Mouse (Mus musculus) hindbrain, embryonic 12.5 days (tissue): ENCODE results near the gene Itga6. TPM values are rescaled to one million over a fixed set of nuclear protein-coding genes. Genes with fewer than 3 reads are reported as not detected.

Experiments
- ATAC-seq: fragments of 200-750 bp; cut with Nextera tagmentation; 2 replicates; pipeline ENCODE4 v1.8.0; 2017; ENCODE audit warnings: moderate TSS enrichment; ENCODE audit not compliant: low FRiP score
- H3K27ac ChIP-seq: fragments of 300-500 bp; sonication (generic); 2 replicates; pipeline ENCODE4 v1.5.1; 2016; ENCODE audit warnings: mild to moderate bottlenecking
- H3K27me3 ChIP-seq: fragments of 300-500 bp; sonication (generic); 2 replicates; pipeline ENCODE4 v1.6.1; 2016; ENCODE audit warnings: mild to moderate bottlenecking
- H3K36me3 ChIP-seq: fragments of 300-500 bp; sonication (generic); 2 replicates; pipeline ENCODE4 v1.6.1; 2016; ENCODE audit warnings: mild to moderate bottlenecking
- H3K4me1 ChIP-seq: fragments of 300-500 bp; sonication (generic); 2 replicates; pipeline ENCODE4 v1.6.1; 2016
- H3K4me2 ChIP-seq: fragments of 300-500 bp; sonication (generic); replicated peaks from 2 replicates; pipeline ENCODE4 v1.6.1; 2016; ENCODE audit warnings: mild to moderate bottlenecking
- H3K4me3 ChIP-seq: fragments of 300-500 bp; sonication (generic); 2 replicates; pipeline ENCODE4 v1.5.1; 2016; ENCODE audit warnings: mild to moderate bottlenecking
- H3K9ac ChIP-seq: fragments of 300-500 bp; sonication (generic); 2 replicates; pipeline ENCODE4 v1.6.1; 2016; ENCODE audit warnings: mild to moderate bottlenecking, moderate library complexity
- H3K9me3 ChIP-seq: fragments of 300-500 bp; sonication (generic); replicated peaks from 2 replicates; pipeline ENCODE4 v1.6.1; 2016; ENCODE audit warnings: mild to moderate bottlenecking
- WGBS: fragments of 180-500 bp; shearing (Covaris S2); methylation state at CpG from one replicate; pipeline ENCODE4 v1.1.7; 2016; 5-methylcytosine and 5-hydroxymethylcytosine counted together
- polyA plus RNA-seq: library from polyadenylated mRNA; unstranded; fragments of >200 nt; fragmentation: Nextera tagmentation; extraction: Ambion mirVana; gene quantifications from 2 replicates; pipeline ENCODE4 v1.2.1, GENCODE M21; 2016

Itga6 gene
- polyA plus RNA-seq, 1 experiment from 2014 or later, result 34.6 TPM

DNA sequence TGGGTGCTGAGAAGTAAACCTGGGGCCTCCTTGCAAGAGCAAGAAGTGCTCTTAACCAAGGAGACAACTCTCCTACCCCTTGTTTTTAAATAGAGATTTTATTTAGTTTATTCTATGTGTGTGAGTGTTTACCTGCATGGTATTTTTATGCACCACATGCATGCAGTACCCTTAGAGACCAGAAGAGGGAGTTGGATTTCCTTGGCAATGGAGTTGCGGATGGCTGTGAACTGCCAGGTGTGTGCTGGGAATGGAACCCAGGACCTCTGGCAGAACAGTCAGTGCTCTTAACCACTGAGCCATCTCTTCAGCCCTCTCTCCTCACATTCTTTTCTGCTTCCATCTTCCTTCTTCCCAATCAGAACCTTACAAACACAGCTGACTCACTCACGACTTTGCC, 9.2 kb upstream of the Itga6 start:
- Histone ChIP-seq H3K27ac (no peak overlapping the region), H3K9me3 (no peaks in the 10 kb centered on the region; the same call in 1 of the 2 replicates), H3K9ac (no peak overlapping the region), H3K36me3 (no peaks in the 10 kb centered on the region), H3K4me3 (no peak overlapping the region), H3K27me3 (no peaks in the 10 kb centered on the region), H3K4me1 (peaks cover 2% of the 10 kb centered on the region; the same call in 1 of the 2 replicates), H3K4me2 (no peak overlapping the region)
- ATAC-seq, result no peak
- 87% methylated on average over 2 of the region's 2 CpGs for WGBS

DNA sequence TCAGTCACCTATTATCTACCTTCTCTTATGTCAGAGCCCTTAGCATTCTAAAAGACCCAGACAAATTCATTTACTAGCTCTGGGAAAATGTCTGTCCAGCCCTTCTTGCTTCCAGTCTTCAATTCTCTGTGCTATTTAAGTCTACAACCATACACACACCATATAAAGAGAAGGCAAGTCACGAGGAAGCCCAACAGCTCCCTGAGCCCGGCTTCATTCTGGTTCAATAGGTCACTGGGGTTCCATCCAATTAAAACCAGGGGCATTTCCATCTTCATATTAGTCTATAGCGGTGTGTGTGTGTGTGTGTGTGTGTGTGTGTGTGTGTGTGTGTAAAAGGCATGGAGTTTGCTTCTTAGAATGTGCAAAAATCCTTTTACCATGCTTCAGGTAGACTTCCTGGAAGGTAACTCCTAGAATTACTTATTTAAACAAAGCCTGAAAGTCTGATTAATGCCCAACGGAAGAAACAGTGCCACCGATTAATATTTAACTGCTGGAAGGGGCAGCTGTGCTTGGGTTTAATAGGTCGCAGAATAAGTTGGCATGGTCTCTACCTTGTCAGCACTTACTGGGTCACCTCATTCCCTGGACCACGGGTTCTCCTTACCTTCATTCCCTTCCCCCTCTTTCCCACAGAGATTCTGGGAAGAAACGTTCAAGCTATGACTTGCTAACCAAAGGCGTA, 6.1 kb upstream of the Itga6 start:
- no peaks in the 10 kb centered on the region; the same call in 1 of the 2 replicates for H3K9me3 ChIP-seq
- no peak overlapping the region for H3K9ac ChIP-seq
- H3K36me3 ChIP-seq, result no peaks in the 10 kb centered on the region
- 70% methylated on average over 9 of the region's 9 CpGs for WGBS
- H3K4me3 ChIP-seq, result no peak overlapping the region
- no peak overlapping the region for H3K27ac ChIP-seq
- H3K4me1 ChIP-seq, result peaks cover 4% of the 10 kb centered on the region
- ATAC-seq, result no peak
- H3K4me2 ChIP-seq, result no peak overlapping the region
- no peaks in the 10 kb centered on the region for H3K27me3 ChIP-seq

GRCm38 (mm10) chr2:71742557-71742956, 2.9 kb upstream of the Itga6 start:
- Histone ChIP-seq H3K27me3 (no peaks in the 10 kb centered on the region), H3K27ac (no peak overlapping the region), H3K9me3 (no peaks in the 10 kb centered on the region), H3K9ac (no peak overlapping the region), H3K4me1 (peaks cover 20% of the 10 kb centered on the region), H3K4me2 (no peak overlapping the region), H3K36me3 (no peaks in the 10 kb centered on the region), H3K4me3 (no peak overlapping the region)
- ATAC-seq, result no peak
- WGBS, result 79% methylated on average over 4 of the region's 4 CpGs

DNA sequence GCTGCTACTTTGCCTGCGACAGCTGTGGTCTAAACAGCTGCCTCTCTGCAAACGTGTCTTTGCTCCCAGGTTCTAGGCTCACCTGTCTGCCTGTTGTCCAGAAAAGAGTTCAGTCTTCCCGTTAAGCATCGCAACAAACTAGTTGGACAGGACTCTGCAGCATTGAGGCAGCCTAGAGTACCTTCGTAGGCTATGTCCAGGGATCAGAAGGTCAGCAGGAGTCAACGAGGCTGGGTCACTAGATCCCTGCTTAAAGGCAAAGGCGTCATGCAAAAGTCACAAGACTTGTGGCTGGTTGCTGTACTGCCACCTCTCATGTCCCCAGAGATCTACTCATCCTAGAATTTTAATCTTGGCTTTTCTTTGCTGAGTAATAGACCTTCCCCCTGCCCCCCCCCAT, 2.0 kb upstream of the Itga6 start:
- no peak for ATAC-seq
- WGBS, result 54% methylated on average over 7 of the region's 7 CpGs
- H3K4me3 ChIP-seq, result no peak overlapping the region
- H3K9ac ChIP-seq, result no peak overlapping the region
- H3K36me3 ChIP-seq, result no peaks in the 10 kb centered on the region
- H3K4me2 ChIP-seq, result no peak overlapping the region
- no peaks in the 10 kb centered on the region for H3K9me3 ChIP-seq
- peaks cover 20% of the 10 kb centered on the region for H3K4me1 ChIP-seq
- H3K27me3 ChIP-seq, result no peaks in the 10 kb centered on the region
- no peak overlapping the region for H3K27ac ChIP-seq

- no peak for ATAC-seq
- no peak overlapping the region for H3K9ac ChIP-seq
- H3K4me1 ChIP-seq, result peaks cover 20% of the 10 kb centered on the region
- no peak overlapping the region for H3K27ac ChIP-seq
- H3K4me3 ChIP-seq, result no peak overlapping the region
- 8% methylated on average over 9 of the region's 9 CpGs for WGBS
- no peaks in the 10 kb centered on the region for H3K36me3 ChIP-seq
- H3K9me3 ChIP-seq, result no peaks in the 10 kb centered on the region
- no peaks in the 10 kb centered on the region for H3K27me3 ChIP-seq
- H3K4me2 ChIP-seq, result no peak overlapping the region
Measured at GRCm38 (mm10) chr2:71744320-71744719, 1.1 kb upstream of the Itga6 start.

GRCm38 (mm10) chr2:71744861-71745507, 432 bp upstream of the Itga6 start:
- no peaks in the 10 kb centered on the region for H3K36me3 ChIP-seq
- no peaks in the 10 kb centered on the region for H3K27me3 ChIP-seq
- no peaks in the 10 kb centered on the region for H3K9me3 ChIP-seq
- no peak overlapping the region; the same call in 1 of the 2 replicates for H3K9ac ChIP-seq
- H3K27ac ChIP-seq, result peak overlapping the region; percentile 3; the same call in 1 of the 2 replicates
- H3K4me2 ChIP-seq, result peak overlapping the region; percentile 23
- H3K4me3 ChIP-seq, result no peak overlapping the region
- H3K4me1 ChIP-seq, result peaks cover 27% of the 10 kb centered on the region
- WGBS, result 5% methylated on average over 11 of the region's 11 CpGs
- ATAC-seq, result peak; percentile 40; the same call in 1 of the 2 replicates

GRCm38 (mm10) chr2:71748451-71748850, 3.0 kb downstream of the Itga6 start:
- ATAC-seq, result no peak
- H3K4me1 ChIP-seq, result peaks cover 30% of the 10 kb centered on the region
- no peaks in the 10 kb centered on the region for H3K27me3 ChIP-seq
- 88% methylated on average over 5 of the region's 5 CpGs for WGBS
- no peak overlapping the region for H3K27ac ChIP-seq
- no peaks in the 10 kb centered on the region for H3K36me3 ChIP-seq
- H3K4me2 ChIP-seq, result no peak overlapping the region
- no peak overlapping the region for H3K9ac ChIP-seq
- H3K9me3 ChIP-seq, result no peaks in the 10 kb centered on the region
- no peak overlapping the region for H3K4me3 ChIP-seq

DNA sequence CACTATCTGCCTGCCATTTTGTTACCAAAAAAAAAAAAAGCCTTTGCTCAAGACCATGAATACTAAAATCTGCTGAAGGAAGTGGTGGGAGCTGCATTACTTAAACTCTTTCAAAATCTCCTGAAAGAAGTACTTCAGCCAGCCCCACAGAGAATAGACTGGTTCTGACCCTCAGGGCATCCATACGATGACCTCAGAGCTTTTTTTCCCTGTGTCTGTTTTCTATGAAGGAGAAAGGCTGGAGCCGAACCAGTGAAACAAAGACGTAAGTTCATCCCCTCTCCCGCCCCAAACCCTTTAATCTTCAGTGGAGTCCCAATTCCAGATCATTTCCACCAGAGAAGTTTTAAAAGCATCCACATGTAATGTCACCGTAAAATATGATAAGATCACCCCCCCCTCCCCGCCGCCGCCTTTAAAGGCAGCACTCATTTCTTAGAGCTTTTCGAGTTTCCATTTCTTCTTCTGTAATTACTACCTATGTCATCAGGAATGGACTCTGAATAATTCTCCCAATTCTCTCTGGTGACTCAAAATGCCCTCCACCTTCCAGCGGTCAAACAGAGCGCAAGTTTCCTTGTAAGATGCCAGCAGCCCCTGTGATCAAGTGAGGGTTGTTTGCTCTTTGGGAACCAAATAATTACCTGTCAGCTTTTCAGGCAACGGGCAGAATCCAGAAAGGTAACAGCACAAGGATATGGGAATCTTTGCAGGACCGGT, 4.1 kb downstream of the Itga6 start:
- Histone ChIP-seq H3K4me3 (peak overlapping the region; percentile 1; the same call in 1 of the 2 replicates), H3K27ac (peak overlapping the region; percentile 57; the same call in 1 of the 2 replicates), H3K36me3 (no peaks in the 10 kb centered on the region), H3K9ac (no peak overlapping the region), H3K27me3 (no peaks in the 10 kb centered on the region), H3K4me1 (peaks cover 23% of the 10 kb centered on the region), H3K9me3 (no peaks in the 10 kb centered on the region), H3K4me2 (peak overlapping the region; percentile 34)
- no peak for ATAC-seq
- 38% methylated on average over 13 of the region's 13 CpGs for WGBS

GRCm38 (mm10) chr2:71750087-71750453, 4.7 kb downstream of the Itga6 start:
- Histone ChIP-seq H3K4me1 (peaks cover 18% of the 10 kb centered on the region), H3K36me3 (no peaks in the 10 kb centered on the region), H3K9me3 (no peaks in the 10 kb centered on the region), H3K9ac (no peak overlapping the region), H3K27me3 (no peaks in the 10 kb centered on the region), H3K4me3 (0 out of 2 replicates have a peak overlapping the region, but pooled peaks have one; percentile 1), H3K4me2 (peak overlapping the region; percentile 34), H3K27ac (peak overlapping the region; percentile 57; the same call in 1 of the 2 replicates)
- WGBS, result 52% methylated on average over 10 of the region's 10 CpGs
- 0 out of 2 replicates have a peak, but pooled peaks have one; percentile 43 for ATAC-seq

DNA sequence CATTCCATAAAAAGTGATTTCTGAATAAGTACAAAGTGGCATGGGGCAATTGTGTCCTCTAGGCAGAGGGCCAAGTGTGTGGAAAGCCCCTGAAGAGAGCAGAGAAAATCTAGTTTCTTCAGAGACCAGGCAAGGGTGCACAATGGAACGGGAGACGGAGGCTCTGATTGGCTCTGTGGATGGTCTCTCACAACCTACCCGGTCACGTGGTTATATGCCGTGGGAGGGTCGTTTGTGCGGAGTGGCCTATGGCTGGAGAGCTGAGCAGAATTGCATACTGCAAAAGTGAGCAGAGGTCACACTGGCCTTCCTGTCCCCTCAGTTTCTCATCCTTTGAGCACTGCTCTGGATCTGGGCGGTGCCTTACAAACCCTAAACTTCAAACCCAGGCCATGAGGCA, 5.9 kb downstream of the Itga6 start:
- no peak overlapping the region for H3K27ac ChIP-seq
- no peak overlapping the region for H3K9ac ChIP-seq

GRCm38 (mm10) chr2:71751863-71752262, 6.4 kb downstream of the Itga6 start:
- Histone ChIP-seq H3K4me1 (peaks cover 10% of the 10 kb centered on the region), H3K36me3 (no peaks in the 10 kb centered on the region), H3K4me3 (no peak overlapping the region), H3K4me2 (no peak overlapping the region), H3K9ac (no peak overlapping the region), H3K27me3 (no peaks in the 10 kb centered on the region), H3K27ac (no peak overlapping the region), H3K9me3 (no peaks in the 10 kb centered on the region)
- 91% methylated on average over 2 of the region's 2 CpGs for WGBS
- no peak for ATAC-seq

More for the DNA sequence above, 5.9 kb downstream of the Itga6 start:
- no peaks in the 10 kb centered on the region for H3K9me3 ChIP-seq
- H3K36me3 ChIP-seq, result no peaks in the 10 kb centered on the region
- no peak overlapping the region for H3K4me3 ChIP-seq
- H3K27me3 ChIP-seq, result no peaks in the 10 kb centered on the region
- ATAC-seq, result no peak
- peaks cover 10% of the 10 kb centered on the region for H3K4me1 ChIP-seq
- H3K4me2 ChIP-seq, result no peak overlapping the region
- WGBS, result 79% methylated on average over 8 of the region's 8 CpGs

DNA sequence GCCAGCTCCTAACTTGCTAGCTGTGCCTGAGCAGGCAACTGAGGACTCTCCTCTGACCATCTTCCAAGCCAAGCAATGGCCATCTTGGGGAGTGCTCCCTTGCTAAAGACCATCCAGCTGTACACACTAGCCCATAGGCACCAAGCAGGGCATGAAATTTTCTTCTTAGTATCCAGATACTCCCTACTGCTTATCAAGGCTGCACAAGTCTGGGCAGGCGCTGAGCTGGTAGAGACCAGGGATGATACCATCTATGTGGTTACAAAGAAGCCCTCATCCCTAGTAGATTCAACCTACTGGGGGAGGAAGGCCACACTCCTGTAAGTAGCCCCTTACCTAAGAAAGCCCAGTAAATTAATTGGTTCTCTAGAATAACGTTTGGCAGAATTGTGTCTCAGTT, 7.0 kb downstream of the Itga6 start:
- Histone ChIP-seq H3K4me2 (no peak overlapping the region), H3K36me3 (no peaks in the 10 kb centered on the region), H3K4me3 (no peak overlapping the region), H3K27me3 (no peaks in the 10 kb centered on the region), H3K4me1 (peaks cover 10% of the 10 kb centered on the region), H3K27ac (no peak overlapping the region), H3K9ac (no peak overlapping the region), H3K9me3 (no peaks in the 10 kb centered on the region)
- ATAC-seq, result no peak
- 79% methylated on average over 2 of the region's 2 CpGs for WGBS
